Mouse (Mus musculus): Measurements from ENCODE around the gene Vtcn1. TPM values are rescaled to one million over a fixed set of nuclear protein-coding genes. Genes with fewer than 3 reads are reported as not detected.

Gene Vtcn1
- 0.11 TPM in 1 of 2 replicates, not detected in the other for polyA plus RNA-seq (2016; fragmentation: Nextera tagmentation; extraction: Ambion mirVana)

- Histone ChIP-seq H3K4me3 (no peak within 1 kb of the TSS), H3K27ac (no peak within 1 kb of the TSS), H3K9me3 (no peaks in the 10 kb centered on the region), H3K4me1 (0 out of 2 replicates have a peak, but pooled peaks cover 2% of the 10 kb centered on the region), H3K36me3 (no peaks in the 10 kb centered on the region), H3K9ac (no peak within 1 kb of the TSS), H3K27me3 (no peaks in the 10 kb centered on the region), H3K4me2 (replicated peaks) (no peak within 1 kb of the TSS)
- no peak for ATAC-seq (ENCODE audit: insufficient number of reproducible peaks, insufficient read depth, low FRiP score, low TSS enrichment)
- 48% methylated on average over 6 of the region's 6 CpGs for WGBS
Observed at GRCm38 (mm10) chr3:100825225-100825965, at the start of gene Vtcn1. Gene Vtcn1 (plus strand): TSS chr3:100825459.

GRCm38 (mm10) chr3:100776967-100777366 lies 48.3 kb upstream of the Vtcn1 start:
- Histone ChIP-seq H3K9me3 (no peaks in the 10 kb centered on the region), H3K36me3 (no peaks in the 10 kb centered on the region), H3K4me3 (no peak overlapping the region), H3K4me2 (replicated peaks) (no peak overlapping the region), H3K27ac (no peak overlapping the region), H3K4me1 (no peaks in the 10 kb centered on the region), H3K27me3 (no peaks in the 10 kb centered on the region), H3K9ac (no peak overlapping the region)
- ATAC-seq (ENCODE audit: insufficient number of reproducible peaks, insufficient read depth, low FRiP score, low TSS enrichment): no peak
- WGBS: 78% methylated on average over 6 of the region's 6 CpGs

GRCm38 (mm10) chr3:100777568-100777967 lies 47.7 kb upstream of the Vtcn1 start:
- ATAC-seq (ENCODE audit: insufficient number of reproducible peaks, insufficient read depth, low FRiP score, low TSS enrichment): no peak
- WGBS: 54% methylated on average over 4 of the region's 4 CpGs
- Histone ChIP-seq H3K4me3 (no peak overlapping the region), H3K9ac (no peak overlapping the region), H3K9me3 (no peaks in the 10 kb centered on the region), H3K4me2 (replicated peaks) (no peak overlapping the region), H3K36me3 (no peaks in the 10 kb centered on the region), H3K27ac (no peak overlapping the region), H3K27me3 (no peaks in the 10 kb centered on the region), H3K4me1 (no peaks in the 10 kb centered on the region)

- H3K4me1 ChIP-seq: no peaks in the 10 kb centered on the region
- no peak overlapping the region for H3K4me2 ChIP-seq (replicated peaks)
- 76% methylated on average over 2 of the region's 2 CpGs for WGBS
- no peak overlapping the region for H3K9ac ChIP-seq
- H3K9me3 ChIP-seq: no peaks in the 10 kb centered on the region
- H3K4me3 ChIP-seq: no peak overlapping the region
- no peaks in the 10 kb centered on the region for H3K27me3 ChIP-seq
- H3K36me3 ChIP-seq: no peaks in the 10 kb centered on the region
- ATAC-seq (ENCODE audit: insufficient number of reproducible peaks, insufficient read depth, low FRiP score, low TSS enrichment): no peak
- H3K27ac ChIP-seq: no peak overlapping the region
Observed at GRCm38 (mm10) chr3:100786076-100786475, 39.2 kb upstream of the Vtcn1 start.

- no peak for ATAC-seq (ENCODE audit: insufficient number of reproducible peaks, insufficient read depth, low FRiP score, low TSS enrichment)
- Histone ChIP-seq H3K27me3 (no peaks in the 10 kb centered on the region), H3K4me1 (no peaks in the 10 kb centered on the region), H3K9me3 (no peaks in the 10 kb centered on the region), H3K27ac (no peak overlapping the region), H3K4me2 (replicated peaks) (no peak overlapping the region), H3K9ac (no peak overlapping the region), H3K4me3 (no peak overlapping the region), H3K36me3 (no peaks in the 10 kb centered on the region)
- WGBS: 83% methylated on average over 3 of the region's 3 CpGs
Observed at GRCm38 (mm10) chr3:100791670-100792069, 33.6 kb upstream of the Vtcn1 start.

- Histone ChIP-seq H3K9ac (no peak overlapping the region), H3K4me2 (replicated peaks) (no peak overlapping the region), H3K9me3 (no peaks in the 10 kb centered on the region), H3K4me1 (no peaks in the 10 kb centered on the region), H3K4me3 (no peak overlapping the region), H3K36me3 (no peaks in the 10 kb centered on the region), H3K27me3 (no peaks in the 10 kb centered on the region), H3K27ac (no peak overlapping the region)
- no peak for ATAC-seq (ENCODE audit: insufficient number of reproducible peaks, insufficient read depth, low FRiP score, low TSS enrichment)
- WGBS: 77% methylated on average over 2 of the region's 2 CpGs
Observed at GRCm38 (mm10) chr3:100793345-100793744, 31.9 kb upstream of the Vtcn1 start.

DNA sequence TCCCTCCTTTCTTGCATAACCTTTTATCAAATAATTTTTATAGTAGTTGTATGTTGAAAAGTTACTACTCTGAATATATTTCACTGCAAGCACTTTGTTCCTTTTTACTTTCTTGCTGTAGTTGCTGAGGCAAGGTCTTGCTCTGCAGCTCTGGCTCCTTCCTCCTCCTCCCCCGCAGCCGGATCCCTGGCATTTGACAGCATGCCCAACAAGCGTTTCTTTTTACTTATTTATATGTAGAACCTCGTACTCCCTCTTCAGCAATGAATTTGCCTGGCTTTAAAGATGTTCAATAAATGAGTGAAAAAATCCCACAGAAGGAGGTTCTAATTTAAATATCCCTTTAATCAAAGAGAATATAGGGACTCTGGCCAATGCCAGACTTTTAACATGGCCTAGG lies 28.7 kb upstream of the Vtcn1 start:
- ATAC-seq (ENCODE audit: insufficient number of reproducible peaks, insufficient read depth, low FRiP score, low TSS enrichment): no peak
- no peaks in the 10 kb centered on the region for H3K36me3 ChIP-seq
- WGBS: 75% methylated on average over 4 of the region's 4 CpGs

DNA sequence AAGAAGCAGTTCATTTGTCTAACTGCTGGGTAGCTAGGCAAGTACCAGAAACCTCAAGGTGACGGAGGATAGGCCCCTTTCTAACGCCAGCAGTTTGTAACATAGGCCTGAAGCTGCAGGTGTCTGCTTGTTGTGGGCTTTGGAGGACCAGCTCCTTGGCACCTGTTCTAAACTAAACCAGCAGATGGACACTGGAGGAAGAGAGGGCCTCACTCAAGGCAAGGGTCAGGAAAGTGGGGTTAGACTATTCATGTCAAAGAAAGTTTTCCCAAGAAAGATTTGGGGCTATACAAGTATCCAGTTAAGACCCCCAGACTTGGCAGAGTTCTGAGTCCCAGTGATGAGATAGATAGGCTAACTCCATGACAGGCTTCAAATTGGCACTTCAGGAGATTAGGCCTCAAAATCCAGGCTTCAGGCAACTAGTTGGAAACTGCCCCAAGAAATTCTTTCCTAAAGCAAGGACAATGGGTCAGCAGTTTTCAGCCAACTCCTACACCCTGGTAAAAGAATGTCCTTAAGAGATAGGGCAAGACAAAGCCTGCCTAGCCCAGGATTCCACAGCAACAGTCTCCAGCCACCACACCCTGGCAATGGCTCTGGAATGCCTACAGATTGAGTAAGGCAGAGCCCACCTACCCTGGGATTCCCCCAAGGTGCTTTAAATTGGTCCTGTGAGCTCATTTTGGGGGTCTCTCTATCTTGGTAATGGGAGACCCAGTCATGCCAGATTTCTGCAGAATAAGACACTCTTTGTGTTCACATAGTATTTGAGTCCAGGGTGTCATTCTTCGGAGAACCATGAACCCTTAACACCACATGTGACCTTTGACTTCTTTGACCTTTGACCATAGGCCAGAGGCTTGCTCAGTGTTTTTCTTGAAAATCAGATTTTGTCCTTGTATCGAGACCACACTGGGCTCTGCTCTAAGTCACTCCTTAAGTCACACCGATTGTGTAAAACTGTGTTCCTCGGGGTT lies 27.8 kb upstream of the Vtcn1 start:
- no peaks in the 10 kb centered on the region for H3K4me1 ChIP-seq
- H3K36me3 ChIP-seq: no peaks in the 10 kb centered on the region
- WGBS: 38% methylated on average over 6 of the region's 6 CpGs
- no peak for ATAC-seq (ENCODE audit: insufficient number of reproducible peaks, insufficient read depth, low FRiP score, low TSS enrichment)
- H3K4me3 ChIP-seq: no peak overlapping the region
- H3K27ac ChIP-seq: no peak overlapping the region
- H3K27me3 ChIP-seq: no peaks in the 10 kb centered on the region
- no peak overlapping the region for H3K9ac ChIP-seq
- H3K4me2 ChIP-seq (replicated peaks): no peak overlapping the region
- no peaks in the 10 kb centered on the region for H3K9me3 ChIP-seq

More for the DNA sequence above, 28.7 kb upstream of the Vtcn1 start:
- Histone ChIP-seq H3K27ac (no peak overlapping the region), H3K9me3 (no peaks in the 10 kb centered on the region), H3K9ac (no peak overlapping the region), H3K4me3 (no peak overlapping the region), H3K4me1 (no peaks in the 10 kb centered on the region), H3K27me3 (no peaks in the 10 kb centered on the region), H3K4me2 (replicated peaks) (no peak overlapping the region)

DNA sequence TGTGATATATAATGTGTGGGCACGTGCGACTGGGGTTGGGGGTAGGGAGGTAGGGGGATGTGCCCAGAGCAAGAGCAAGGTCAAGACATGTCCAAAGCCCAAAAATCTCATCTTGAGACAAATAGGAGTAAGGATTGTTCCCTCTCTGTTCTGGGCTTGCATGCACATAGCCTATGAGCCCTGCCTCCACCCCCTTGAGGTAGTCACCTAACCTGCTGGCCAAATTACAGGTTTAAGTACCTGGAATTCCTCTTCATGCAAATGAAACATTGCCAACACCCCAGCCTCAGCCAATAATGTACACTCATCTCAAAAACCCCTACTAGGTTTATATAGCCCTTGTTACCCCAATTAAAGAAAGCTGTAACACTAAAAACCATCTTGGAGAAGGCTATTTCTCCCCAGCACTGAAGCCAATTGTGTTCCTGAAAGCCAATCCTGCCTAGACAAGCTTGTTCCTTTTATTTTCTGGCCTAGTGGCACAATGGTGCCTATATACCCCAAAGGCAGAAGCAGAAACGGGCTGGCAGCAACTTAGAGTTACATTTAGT lies 26.3 kb upstream of the Vtcn1 start:
- no peak for ATAC-seq (ENCODE audit: insufficient number of reproducible peaks, insufficient read depth, low FRiP score, low TSS enrichment)
- H3K4me1 ChIP-seq: no peaks in the 10 kb centered on the region
- no peak overlapping the region for H3K9ac ChIP-seq
- H3K27ac ChIP-seq: no peak overlapping the region
- 79% methylated on average over 3 of the region's 3 CpGs for WGBS
- no peaks in the 10 kb centered on the region for H3K9me3 ChIP-seq
- H3K27me3 ChIP-seq: no peaks in the 10 kb centered on the region
- H3K36me3 ChIP-seq: no peaks in the 10 kb centered on the region
- H3K4me2 ChIP-seq (replicated peaks): no peak overlapping the region
- H3K4me3 ChIP-seq: no peak overlapping the region

DNA sequence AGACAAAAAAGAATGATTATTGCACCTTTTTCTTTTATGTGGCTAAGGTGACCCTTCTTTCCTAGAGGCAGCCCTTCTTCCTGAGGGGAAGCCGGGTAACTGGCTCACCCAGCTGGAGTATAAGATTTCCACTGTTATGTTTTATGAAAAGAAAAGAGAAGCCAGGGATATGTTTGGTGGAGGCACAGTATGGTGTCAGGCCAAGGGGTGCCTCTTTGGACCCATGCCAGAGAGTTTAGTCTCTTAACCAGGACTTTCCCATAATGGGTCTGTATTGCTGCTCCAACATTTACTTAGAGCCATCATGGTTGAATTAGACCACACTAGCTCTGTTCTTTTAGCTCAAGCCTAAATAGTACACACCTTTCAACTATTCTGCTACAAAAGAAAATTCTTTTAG lies 20.3 kb upstream of the Vtcn1 start:
- Histone ChIP-seq H3K4me2 (replicated peaks) (no peak overlapping the region), H3K4me3 (no peak overlapping the region), H3K27ac (no peak overlapping the region), H3K4me1 (no peaks in the 10 kb centered on the region), H3K9me3 (no peaks in the 10 kb centered on the region), H3K9ac (no peak overlapping the region), H3K36me3 (no peaks in the 10 kb centered on the region), H3K27me3 (no peaks in the 10 kb centered on the region)
- no peak for ATAC-seq (ENCODE audit: insufficient number of reproducible peaks, insufficient read depth, low FRiP score, low TSS enrichment)
- 43% methylated on average over 1 of the region's 1 CpGs for WGBS

DNA sequence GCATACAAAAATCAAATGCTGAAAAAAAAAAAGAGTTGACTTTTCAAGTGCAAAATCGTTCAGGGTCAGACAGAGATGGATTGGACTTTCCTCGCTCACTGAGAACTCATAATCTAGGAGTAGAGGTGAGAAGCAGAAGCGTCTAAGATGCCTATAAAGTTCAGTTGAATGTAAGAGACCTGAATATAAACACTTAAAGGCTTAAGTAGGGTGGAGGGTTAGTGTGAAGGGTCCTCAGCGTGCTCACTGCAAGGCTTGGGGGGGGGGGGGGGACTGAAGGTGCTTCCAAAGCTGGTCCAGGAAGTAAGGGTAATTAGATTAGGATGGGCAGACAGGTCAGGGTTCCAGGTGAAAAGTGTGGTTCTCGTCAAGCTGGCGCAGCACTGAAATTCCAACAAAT lies 19.3 kb upstream of the Vtcn1 start:
- Histone ChIP-seq H3K36me3 (no peaks in the 10 kb centered on the region), H3K4me2 (replicated peaks) (no peak overlapping the region), H3K4me3 (no peak overlapping the region), H3K4me1 (no peaks in the 10 kb centered on the region), H3K27ac (no peak overlapping the region), H3K27me3 (no peaks in the 10 kb centered on the region), H3K9ac (no peak overlapping the region), H3K9me3 (no peaks in the 10 kb centered on the region)
- 78% methylated on average over 6 of the region's 6 CpGs for WGBS
- ATAC-seq (ENCODE audit: insufficient number of reproducible peaks, insufficient read depth, low FRiP score, low TSS enrichment): no peak

All from embryonic facial prominence, embryonic 12.5 days (tissue).